Mouse (Mus musculus) gastrocnemius, postnatal 14 days (tissue): Measurements from ENCODE around the gene Cysrt1. TPM values are rescaled to one million over a fixed set of nuclear protein-coding genes. Genes with fewer than 3 reads are reported as not detected.
A peak's percentile ranks its signal among the peaks of the same experiment; 100 is the strongest.
"Not testable (repeated sequence)": the region's sequence is repeated elsewhere in the genome, so short reads cannot be mapped to it uniquely, and the experiment has no call there.

Experiments used
- DNase-seq: peaks from one replicate; pipeline ENCODE4 v3.0.0; 2021; ENCODE audit warnings: mixed read lengths
- intact Hi-C: fragments of 180-260 bp; cut with DNase I; formaldehyde crosslinking; loops from one replicate; pipeline ENCODE4 v1.15.1; 2025; ENCODE audit warnings: low total_unique reads
- total RNA-seq, 2 experiments: library from RNA; stranded (reverse); gene quantifications; 2 replicates each; pipeline ENCODE4 v1.2.3; 2021

The Cysrt1 gene
- total RNA-seq, 2 experiments from 2014 or later = not detected

- intact Hi-C loops = no loop called here
- no peak for DNase-seq
Observed at GRCm38 (mm10) chr2:25266720-25267119, 24.5 kb upstream of the Cysrt1 start.

GRCm38 (mm10) chr2:25265897-25266656, 23.8 kb upstream of the Cysrt1 start:
- DNase-seq = no peak

GRCm38 (mm10) chr2:25264851-25265250, 22.6 kb upstream of the Cysrt1 start:
- no peak for DNase-seq
- intact Hi-C loops = no loop called here

More at GRCm38 (mm10) chr2:25265897-25266656, 23.8 kb upstream of the Cysrt1 start:
- intact Hi-C loops = no loop called here

DNA sequence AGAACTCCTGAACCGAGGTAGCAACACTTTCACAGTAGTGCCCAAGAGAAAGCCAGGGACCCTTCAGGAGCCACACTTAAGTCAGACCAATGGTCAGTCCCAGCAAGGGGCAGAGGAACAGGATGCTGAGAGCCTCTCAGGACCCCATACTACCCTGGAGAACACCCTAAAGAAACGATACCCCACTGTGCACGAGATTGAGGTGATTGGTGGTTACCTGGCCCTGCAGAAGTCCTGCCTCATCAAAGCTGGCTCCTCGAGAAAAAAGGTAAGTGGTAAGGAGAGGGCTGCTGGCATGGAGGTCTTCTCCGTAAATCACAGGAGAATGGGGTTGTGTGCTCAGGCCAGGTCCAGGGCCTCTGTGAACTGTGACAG, 22.0 kb upstream of the Cysrt1 start:
- no peak for DNase-seq
- intact Hi-C loops = no loop called here

GRCm38 (mm10) chr2:25263623-25264285, 21.5 kb upstream of the Cysrt1 start:
- intact Hi-C loops = no loop called here
- no peak for DNase-seq

DNA sequence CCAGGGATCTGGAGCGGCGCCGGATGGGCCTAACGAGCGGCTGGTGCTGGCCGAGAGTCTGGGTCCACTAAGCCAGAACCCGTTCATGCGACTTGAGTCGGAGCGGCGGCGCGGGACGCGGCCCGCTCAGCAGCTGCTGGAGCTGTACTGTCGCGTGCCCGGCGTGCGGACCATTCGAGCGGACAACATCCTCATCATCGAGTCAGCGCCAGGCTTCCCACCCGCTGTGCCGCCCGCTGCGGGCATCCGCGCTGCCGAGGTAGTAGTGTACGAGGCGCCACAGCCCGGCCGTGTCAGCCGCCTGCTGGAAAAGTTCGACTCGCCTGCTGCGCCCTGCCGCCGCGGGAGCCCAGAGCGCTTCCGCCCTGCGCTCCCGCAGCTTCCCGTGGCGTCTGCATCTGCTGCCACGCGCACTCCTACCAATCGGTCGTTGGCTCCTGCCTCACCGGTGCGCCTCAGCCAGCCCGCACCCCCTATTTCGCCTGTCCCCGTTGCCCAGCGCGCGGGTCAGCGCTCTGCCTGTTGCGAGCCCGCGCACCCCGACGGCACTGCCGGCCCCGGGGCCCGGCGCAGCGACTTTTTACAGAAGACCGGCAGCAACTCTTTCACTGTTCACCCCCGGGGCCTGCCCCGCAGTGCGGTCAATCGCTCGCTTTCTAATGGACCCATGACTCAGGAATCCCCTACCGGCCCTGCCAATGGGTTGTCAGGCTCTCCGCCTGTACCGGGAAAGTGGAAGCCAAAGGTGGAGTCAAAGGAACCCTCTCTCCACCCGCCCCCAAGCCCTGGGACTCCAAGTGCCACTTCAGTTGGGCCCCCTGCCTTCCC, 20.8 kb upstream of the Cysrt1 start:
- peak; percentile 37 for DNase-seq
- intact Hi-C loops = no loop called here

DNA sequence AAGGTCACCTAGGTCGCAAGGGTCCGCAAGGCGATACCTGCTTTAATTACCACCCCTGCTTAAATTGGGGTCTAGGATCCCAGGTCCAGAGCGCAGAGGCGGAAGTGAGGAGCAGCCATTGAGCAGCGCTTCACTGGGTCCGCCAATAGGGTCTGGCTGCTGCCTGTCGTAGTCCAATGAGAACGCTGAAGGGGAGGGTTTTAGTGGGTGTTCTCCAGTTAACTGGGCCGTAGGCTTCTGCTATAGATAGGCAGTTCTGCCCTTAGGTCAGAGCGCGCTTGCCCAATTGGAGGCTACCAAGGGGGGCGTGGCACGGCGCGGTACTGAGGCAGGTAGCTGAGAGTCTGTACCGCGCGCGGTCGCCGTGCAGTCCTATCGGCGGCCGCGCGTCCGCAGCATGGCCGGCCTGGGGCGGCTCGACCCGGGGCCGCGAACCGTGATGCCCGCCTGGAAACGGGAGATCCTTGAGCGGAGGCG, 20.1 kb upstream of the Cysrt1 start, which contains the start of gene Tprn:
Tprn (plus strand) TSS at position 328 of the 477 bp plus-strand sequence.
- intact Hi-C loops = no loop called here
- DNase-seq = peak; percentile 93

GRCm38 (mm10) chr2:25261870-25262269, 19.6 kb upstream of the Cysrt1 start:
- intact Hi-C loops = no loop called here
- DNase-seq = no peak

- intact Hi-C loops = no loop called here
- DNase-seq = no peak
Observed at GRCm38 (mm10) chr2:25258887-25259286, 16.6 kb upstream of the Cysrt1 start.

DNA sequence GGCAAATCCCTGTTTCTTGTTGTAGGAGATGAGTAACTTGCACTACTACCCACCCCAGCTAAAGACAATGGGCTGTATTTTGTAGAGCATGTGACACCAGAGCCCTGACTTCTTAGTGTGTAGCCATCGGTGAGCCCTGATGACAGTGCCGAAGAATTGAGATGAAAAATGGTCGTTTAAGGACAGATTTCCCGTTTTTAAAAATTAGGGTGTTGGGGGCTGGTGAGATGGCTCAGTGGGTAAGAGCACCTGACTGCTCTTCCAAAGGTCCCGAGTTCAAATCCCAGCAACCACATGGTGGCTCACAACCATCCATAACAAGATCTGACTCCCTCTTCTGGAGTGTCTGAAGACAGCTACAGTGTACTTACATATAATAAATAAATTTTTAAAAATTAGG, 15.0 kb upstream of the Cysrt1 start:
- intact Hi-C loops, DNase-seq: not testable (repeated sequence)

DNA sequence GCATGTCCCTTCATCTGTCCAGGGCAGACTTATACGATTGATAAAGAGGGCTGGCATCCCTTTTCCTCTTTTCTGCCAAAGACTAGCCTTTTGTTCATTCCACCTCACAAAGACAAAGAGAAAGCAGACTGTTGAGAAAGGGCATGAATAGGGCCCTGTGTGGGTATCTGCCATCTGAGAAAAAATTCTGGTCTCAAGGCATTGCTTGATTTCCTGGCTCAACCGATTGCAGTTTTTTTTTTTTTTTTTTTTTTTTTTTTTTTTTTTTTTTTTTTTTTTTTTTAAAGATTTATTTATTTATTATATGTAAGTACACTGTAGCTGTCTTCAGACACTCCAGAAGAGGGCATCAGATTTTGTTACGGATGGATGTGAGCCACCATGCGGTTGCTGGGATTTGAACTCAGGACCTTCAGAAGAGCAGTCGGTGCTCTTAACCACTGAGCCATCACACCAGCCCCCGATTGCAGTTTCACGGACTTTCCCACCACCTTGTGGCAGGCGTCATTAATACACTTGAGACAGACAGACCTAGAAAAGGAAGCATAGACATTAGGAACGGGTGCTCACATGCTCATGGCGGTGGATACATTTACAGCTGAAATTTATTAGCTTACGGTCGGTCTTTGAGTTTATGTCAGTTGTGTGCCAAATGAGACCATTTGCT, 14.3 kb upstream of the Cysrt1 start:
- DNase-seq, intact Hi-C loops: not testable (repeated sequence)

- intact Hi-C loops = no loop called here
- DNase-seq = peak; percentile 87
Observed at GRCm38 (mm10) chr2:25255284-25255779, 13.1 kb upstream of the Cysrt1 start, which contains the start of gene Tmem203. TSS of gene Tmem203 (plus strand) at chr2:25255439.

DNA sequence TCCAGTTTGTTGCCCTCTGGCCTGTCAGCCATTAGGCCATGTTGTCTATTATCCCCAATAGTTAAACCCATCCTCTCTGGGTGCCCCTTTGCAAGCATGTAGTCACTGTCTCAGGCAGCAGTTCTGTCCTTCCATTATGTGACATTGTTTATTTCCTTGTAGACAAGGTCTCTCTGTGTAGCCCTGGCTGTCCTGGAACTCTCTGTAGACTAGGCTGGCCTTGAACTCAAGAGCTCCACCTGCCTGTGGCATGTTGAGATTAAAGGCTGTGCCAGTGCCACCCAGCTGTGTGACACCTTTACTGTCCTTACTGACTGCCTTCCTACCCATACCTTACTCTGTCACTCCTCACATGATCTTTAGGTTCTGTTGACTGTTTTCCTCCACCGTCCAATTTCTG, 10.1 kb upstream of the Cysrt1 start:
- intact Hi-C loops = no loop called here
- no peak for DNase-seq

DNA sequence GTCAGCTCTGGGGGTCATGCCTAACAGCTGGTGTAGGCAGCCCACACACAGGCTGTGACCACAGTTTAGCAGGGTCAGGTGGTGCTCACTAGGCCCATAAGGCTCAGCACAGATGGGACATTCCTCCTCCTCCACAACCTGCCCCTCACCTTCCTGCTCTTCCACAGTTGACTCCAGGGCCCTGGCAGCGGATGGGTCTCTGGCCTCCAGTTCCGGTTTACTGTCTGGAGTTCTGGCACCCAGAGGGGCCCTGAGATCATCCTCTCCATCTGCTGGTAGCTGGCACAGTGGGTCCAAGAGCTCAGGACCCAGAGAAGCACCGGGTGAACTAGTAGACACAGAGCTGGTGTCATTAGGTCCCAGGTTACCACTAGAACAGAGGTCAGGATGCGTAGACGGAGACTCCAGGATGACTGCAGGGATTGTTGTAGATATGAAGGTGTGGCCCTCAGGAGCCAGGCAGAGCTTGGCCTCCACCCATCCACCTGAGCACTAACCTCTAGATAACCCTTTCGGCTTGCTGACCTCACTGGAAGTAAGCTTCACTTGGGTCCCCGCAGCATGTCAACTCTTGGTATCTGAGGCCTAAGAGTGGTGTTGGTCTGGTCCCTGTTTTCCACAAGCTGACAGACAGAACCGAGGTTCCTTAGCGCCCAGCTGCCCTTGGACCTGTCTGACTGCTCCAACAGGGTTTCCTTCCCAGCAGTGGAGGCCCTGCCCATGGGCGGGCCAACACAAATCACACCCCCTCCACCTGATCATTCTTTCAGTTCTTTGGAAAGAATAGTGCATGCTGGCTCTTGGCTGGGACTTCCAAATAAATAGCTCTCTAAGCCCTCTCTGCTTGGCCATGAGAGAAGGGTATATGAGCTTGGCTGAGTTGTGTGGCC, 4.2 kb upstream of the Cysrt1 start, which contains the start of gene AL732309.1:
AL732309.1 (minus strand) TSS at position 681 of the 890 bp plus-strand sequence.
- DNase-seq = no peak
- intact Hi-C loops = loop anchor here (10.0 kb wide), 1 partner anchor 52 kb away; the partner anchor contains the start of gene Tor4a

DNA sequence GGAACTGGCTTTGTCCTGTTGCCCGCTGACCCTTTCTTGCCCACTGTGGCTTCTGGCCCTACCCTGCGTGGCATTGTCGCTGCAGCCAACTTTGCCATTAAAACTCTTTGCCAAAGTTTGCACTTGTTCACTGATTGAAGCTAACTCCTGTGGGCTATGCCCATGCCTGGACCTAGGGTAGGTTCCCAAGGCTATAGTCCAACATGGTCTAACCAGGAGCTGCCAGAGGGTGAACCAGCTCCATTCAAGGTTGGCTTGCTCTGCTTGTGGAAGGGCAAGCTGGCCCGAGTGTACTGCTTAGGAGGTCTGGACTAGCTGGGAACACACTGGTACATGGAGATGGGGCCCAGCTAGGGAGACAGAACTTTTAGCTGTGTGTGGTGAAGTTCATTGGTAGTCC, 1.9 kb upstream of the Cysrt1 start:
- intact Hi-C loops = loop anchor here (10.0 kb wide), 1 partner anchor 49 kb away; the partner anchor contains the start of gene Tor4a
- DNase-seq = no peak

- no peak for DNase-seq
- intact Hi-C loops = loop anchor here (10.0 kb wide), 1 partner anchor 49 kb away; the partner anchor contains the start of gene Tor4a
Observed at GRCm38 (mm10) chr2:25243342-25243741, 1.1 kb upstream of the Cysrt1 start.

GRCm38 (mm10) chr2:25241438-25241775, 845 bp downstream of the Cysrt1 start:
- no peak for DNase-seq
- intact Hi-C loops = loop anchor here (10.0 kb wide), 1 partner anchor 47 kb away; the partner anchor contains the start of gene Tor4a
